Mouse (Mus musculus): Measurements from ENCODE around the gene Lrrc3c.
"Not testable (repeated sequence)": the region's sequence is repeated elsewhere in the genome, so short reads cannot be mapped to it uniquely, and the experiment has no call there.

Gene Lrrc3c

DNA sequence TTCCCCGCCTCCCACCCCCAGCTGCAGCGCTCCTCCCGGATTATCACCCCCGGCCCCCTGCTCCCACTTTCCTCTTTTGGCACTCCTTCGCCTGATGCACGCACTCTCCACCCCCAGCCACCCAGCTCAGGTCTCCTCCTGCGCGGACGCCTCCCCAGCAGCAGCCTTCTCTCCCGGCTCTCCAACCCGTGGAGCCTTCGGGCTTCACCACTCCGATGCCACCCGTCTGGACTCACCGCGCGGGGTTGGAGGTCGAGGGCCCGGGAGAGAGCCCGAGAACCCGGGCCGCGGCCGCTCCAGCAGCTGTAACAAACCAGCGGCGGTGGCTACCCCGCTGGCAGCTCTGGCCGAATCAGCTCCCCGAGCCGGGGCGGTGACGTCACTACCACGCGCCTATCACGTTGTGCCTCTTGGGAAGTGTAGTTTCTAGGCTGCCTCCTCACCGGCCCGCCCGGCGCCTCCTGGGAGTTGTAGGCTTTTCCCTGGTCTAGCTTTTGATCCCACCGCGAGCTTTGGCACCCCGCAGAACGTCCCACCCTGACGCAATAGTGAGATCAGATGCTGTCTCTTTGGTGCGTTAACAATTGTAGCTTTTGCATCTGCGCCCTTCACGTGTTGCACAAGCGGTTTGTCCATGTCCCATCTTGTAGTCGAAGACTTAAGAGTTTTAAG, 11.1 kb upstream of the Lrrc3c start, which contains the start of gene Ormdl3:
Gene Ormdl3 (minus strand): TSS at position 477 of the 672 bp plus-strand sequence.
- DNase-seq: peak; percentile 99

DNA sequence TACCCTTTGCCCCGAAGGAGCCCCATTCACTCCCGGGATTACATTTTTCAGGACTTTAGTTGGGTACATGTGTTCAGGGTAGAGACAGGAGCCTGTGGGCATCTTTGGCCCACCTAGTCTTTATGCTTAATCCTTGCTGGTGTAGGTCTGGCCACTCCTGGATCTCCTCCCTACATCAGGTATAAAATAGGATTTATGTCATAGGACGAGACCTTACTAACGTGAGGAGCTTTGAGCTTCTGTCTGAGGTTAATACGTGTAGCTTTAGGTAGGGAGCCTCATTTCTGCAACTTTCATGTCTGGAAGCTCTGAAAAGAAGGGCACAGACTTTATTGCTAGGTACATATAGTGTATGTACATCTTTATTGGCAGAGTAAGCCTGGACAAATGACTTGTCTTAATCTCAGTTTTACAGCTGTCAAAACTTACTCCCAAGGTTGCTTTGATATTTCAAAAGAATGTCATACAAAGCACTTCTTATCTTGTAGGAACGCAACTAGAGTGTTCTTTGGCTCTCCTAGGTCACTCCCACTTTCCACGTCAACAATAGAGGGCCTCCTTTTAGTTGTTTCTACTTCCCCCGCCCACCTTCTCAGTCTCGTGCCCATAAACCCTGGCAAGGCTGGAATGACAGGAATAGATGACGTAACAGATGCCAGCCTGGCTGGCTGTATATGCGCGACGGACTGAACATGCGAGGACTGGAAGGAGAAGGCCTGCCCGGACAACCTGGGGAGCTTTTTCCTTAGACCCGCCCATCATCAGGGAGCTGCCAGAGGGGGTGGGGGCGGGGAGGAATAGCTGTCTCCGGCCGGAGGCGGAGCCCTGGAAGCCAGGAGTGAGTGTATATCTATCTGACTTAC, 10.2 kb upstream of the Lrrc3c start:
- DNase-seq: peak; percentile 79

DNA sequence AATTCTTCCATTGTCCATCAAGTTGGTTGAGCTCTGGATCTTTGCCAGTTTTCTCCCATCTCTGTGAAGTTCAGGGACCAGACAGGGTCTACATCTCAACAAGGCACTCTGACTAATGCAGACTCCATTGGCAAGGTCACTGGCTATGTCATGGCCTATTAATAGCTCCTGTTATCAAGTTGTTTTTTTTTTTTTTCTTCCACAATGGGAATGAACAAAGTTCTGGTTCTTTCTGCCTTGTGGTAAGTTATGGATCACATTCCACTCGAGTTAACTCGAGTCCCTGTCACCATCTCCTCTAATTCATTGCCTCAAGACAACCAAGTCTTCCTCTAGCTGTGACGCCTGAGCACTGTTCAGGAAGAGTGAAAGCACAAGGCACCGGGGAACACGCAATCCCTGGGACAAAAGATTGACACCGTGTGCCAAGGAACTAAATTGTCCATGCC, 9.2 kb upstream of the Lrrc3c start:
- DNase-seq: no peak

GRCm38 (mm10) chr11:98589306-98589705, 8.8 kb upstream of the Lrrc3c start:
- DNase-seq: no peak

GRCm38 (mm10) chr11:98590548-98591445, 7.3 kb upstream of the Lrrc3c start:
- no peak for DNase-seq

DNA sequence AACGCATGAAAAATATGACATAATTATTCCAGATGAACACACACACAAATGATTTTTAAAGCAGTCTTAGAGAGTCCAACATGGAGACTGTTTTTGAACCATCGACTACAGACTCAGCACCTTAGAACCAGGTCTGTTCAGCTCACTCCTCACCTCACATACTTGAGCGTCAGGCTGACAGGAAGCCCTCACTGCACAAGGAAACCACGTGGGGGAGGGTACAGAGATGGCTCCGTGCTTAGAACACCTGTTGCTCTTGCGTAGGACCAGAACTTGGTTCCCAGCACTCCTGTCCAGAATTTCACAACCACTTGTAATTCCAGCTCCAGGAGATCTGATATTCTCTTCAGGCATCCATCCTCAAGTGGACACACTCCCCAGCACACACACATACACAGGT, 3.1 kb upstream of the Lrrc3c start:
- DNase-seq: no peak

- no peak for DNase-seq
Observed at GRCm38 (mm10) chr11:98595473-98595872, 2.6 kb upstream of the Lrrc3c start.

GRCm38 (mm10) chr11:98595955-98596354, 2.1 kb upstream of the Lrrc3c start:
- DNase-seq: no peak

GRCm38 (mm10) chr11:98597363-98597762, 728 bp upstream of the Lrrc3c start:
- DNase-seq: peak; percentile 79

DNA sequence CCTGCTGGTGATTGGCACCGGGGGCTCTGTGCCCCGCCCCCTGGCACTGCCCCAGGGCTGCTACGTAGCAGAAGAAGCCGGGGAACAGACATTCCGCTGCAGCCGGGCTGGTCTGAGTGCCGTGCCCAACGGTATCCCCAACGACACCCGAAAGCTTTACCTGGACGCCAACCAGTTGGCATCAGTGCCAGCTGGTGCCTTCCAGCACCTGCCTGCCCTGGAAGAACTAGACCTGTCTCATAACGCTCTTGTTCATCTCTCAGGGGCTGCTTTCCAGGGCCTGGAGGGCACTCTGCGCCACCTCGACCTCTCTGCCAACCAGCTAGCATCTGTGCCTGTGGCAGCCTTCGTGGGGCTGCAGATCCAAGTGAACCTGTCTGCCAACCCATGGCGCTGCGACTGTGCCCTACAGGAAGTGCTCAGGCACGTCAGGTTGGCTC, 780 bp downstream of the Lrrc3c start:
- no peak for DNase-seq

DNA sequence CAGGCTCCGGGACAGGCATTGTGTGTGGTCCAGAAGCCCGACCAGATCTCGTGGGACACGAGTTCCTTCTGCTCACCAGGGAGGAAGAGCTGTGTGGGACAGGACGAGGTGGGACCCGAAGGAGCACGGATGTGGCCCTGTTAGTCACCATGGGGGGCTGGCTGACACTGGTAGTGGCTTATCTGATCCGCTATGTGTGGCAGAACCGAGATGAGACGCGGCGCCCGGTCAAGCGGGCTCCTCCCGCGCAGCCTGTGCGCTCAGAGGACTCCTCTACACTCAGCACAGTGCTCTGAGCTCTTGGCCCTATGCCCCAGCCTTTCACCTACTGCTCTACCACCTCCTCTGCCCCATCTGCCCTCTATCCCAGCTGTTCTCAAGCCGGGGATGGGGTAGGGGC, 1.2 kb downstream of the Lrrc3c start:
- DNase-seq: no peak

GRCm38 (mm10) chr11:98602090-98602690, 4.1 kb downstream of the Lrrc3c start:
- DNase-seq: peak; percentile 33

- DNase-seq: no peak
Observed at GRCm38 (mm10) chr11:98603953-98604352, 5.9 kb downstream of the Lrrc3c start.

DNA sequence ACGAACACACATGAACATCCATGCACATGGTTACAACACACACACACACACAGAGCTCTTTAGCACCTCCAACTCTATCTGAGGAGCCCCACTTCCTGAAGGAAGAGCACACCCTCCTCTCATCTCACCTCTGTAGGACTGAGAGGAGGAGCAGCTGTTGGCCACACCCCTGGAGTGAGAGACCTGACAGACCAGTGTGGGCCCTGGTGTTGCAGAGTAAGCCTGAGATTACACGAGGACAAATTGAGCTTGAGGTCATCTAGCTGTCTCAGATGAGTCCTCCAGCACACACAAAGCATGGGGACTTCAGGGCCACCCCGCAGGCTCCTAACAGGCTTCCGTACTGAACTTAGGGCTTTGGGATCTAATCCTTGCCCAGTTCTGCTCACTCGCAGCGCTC, 6.8 kb downstream of the Lrrc3c start:
- DNase-seq: not testable (repeated sequence)

DNA sequence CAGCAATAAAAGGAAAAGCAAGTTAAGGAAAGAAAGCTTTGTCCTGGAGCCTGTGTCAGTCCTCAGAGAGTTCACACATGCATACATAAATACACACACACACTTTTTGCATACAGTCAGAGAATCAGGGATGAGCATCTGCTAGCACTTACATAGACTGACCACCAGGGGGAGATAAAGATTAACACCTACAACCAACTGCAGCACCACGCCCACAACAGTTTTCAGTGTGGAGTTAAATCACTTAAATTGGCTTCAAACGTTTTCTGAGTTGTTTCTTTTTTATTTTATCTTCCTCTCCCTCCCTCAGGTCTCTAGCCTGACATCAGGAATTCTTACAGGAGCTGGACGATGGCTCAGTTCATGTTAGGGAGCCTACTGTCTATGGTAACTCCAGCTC, 8.7 kb downstream of the Lrrc3c start:
- DNase-seq: peak; percentile 40

DNA sequence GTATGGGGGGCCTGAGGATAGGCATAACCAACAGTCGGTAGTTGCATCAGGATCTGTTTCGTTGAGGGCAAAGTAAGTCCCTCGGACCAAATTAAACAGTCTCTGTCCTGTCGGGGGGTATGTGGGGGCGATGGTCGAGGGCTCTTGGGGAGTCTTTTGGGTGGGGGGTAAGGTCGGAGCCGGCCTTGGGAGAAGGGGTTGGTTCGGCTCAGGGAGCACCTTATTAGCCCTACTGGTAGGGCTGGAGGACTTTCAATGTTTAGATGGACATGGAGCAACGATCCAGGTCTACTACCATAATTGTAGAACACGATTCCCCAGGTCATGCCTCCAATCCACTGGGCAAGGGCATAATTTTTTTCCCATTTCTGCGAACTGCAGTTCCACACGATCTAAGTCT, 22.7 kb downstream of the Lrrc3c start:
- no peak for DNase-seq

- DNase-seq: not testable (repeated sequence)
Observed at GRCm38 (mm10) chr11:98623981-98624380, 25.9 kb downstream of the Lrrc3c start.

GRCm38 (mm10) chr11:98624381-98624780, 26.3 kb downstream of the Lrrc3c start:
- DNase-seq: not testable (repeated sequence)

DNA sequence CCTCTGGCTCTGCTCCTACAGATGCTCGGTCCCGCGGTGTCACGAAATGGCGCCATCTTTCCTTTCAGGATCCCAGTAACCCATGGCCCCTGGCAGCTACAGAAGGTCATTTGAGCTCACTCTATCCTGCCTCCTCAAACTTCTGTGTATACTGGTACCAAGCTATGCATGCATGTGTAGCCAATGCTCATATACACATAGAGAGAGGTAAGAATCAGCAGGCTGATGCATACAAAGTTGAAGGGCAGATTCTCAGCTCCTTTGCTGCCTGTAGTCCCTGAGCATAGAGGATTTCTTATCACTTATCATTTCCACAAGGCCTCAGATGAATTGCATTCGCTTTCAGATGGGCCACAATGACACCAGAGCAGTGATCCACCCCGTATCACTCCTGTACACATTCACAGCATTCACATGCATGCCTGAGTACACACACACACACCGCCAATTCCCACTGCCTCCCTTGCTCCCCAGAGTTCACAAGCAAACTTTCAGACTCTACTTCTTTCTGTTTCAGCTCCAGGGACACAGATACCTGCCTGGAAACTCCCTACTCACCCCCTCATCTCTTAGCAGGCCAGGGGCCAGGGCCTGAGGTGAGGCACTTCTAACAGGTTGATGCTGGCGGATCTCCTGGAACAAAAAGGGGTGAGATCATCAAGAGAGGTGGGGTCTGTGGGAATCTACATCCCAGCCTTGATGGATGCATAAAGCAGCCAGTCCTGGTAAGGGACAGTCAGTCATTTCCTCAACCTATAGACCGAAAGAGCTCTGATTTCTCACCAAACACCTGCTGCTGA, 27.7 kb downstream of the Lrrc3c start, which contains the start of the genes Gm12355 and Gsdma3:
Gene Gm12355 (minus strand): TSS at position 51 of the 800 bp plus-strand sequence.
Gene Gsdma3 (plus strand): TSS at position 750 of the 800 bp plus-strand sequence.
- DNase-seq: no peak

GRCm38 (mm10) chr11:98628706-98629105, 30.6 kb downstream of the Lrrc3c start:
- no peak for DNase-seq

DNA sequence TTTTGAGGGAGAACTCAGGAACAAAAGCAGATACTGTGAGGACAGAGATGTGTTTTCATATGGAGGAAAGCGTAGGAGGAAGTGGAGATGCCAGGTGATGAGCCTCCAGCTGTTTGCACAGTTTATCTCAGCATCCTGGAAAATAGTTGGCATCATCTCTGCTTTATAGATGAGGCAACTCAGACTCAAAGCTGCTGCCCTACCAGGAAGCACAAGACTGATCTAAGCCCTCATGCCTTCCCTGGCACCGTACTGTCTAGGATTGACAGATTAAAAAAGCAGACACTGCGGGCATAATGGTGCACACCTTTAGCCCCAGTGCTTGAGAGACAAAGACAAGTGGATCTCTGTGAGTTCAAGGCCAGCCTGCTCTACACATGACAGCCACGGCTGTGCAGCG, 32.6 kb downstream of the Lrrc3c start:
- no peak for DNase-seq

Data from lung, postnatal 14 days (tissue).